Mouse (Mus musculus): ENCODE data around the gene Insc.

Insc gene

DNA sequence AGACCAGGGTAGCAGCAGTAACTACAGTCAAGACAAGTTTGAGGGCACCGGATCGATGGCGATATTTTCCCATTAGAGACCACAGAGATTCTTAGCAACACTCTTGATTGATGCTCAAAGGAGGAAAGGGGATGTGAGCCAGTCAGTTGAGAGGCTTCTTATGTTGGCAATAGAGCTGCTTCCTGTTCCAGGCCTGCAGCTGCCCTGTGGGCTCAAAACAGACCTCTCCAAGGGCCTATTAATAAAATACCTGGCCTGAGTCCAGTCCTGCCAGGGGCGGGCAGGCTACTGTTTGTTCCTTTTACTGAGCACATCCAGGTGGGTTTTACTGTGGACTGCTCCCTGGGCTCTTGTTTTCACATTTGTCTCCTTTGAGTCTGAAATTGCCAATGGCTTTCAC is 83.9 kb downstream of the Insc start:
- DNase-seq (ENCODE audit: low read depth, low spot score), result no peak

DNA sequence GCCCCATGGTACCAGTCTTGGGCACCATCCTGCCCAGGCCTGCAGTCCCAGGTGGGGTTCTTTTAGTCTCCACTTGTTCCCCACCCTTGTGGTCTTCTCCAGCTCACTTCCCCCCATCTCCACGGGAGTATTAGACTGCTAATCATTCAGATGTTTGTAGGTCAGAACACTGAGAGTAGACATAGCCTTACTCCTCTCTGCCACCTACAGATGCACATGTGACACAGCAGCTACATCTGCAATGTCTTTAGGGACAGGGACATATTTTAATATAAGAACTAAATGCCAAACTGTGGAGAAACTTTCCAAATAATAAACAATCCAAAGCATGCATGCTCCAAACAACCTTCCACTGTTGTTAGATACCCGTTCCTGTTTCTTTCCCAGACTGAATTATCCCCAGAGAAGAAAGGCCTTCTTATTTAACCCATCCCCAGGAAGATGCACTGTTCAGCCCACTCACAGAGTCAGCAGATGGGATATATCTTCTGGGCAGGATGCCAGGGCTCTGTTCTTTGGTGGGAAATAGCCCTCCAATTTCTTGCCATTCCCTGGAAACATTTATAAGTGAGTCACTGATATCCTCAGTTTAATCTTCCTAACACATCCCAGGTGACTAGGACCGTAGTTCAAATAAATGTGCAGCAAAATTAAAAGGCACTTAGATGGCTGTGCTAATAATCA is 88.9 kb downstream of the Insc start:
- no peak for DNase-seq (ENCODE audit: low read depth, low spot score)

- no peak for DNase-seq (ENCODE audit: low read depth, low spot score)
Observed at GRCm38 (mm10) chr7:114834504-114834903, 91.0 kb downstream of the Insc start.

- no peak for DNase-seq (ENCODE audit: low read depth, low spot score)
Observed at GRCm38 (mm10) chr7:114837268-114837667, 93.8 kb downstream of the Insc start.

DNA sequence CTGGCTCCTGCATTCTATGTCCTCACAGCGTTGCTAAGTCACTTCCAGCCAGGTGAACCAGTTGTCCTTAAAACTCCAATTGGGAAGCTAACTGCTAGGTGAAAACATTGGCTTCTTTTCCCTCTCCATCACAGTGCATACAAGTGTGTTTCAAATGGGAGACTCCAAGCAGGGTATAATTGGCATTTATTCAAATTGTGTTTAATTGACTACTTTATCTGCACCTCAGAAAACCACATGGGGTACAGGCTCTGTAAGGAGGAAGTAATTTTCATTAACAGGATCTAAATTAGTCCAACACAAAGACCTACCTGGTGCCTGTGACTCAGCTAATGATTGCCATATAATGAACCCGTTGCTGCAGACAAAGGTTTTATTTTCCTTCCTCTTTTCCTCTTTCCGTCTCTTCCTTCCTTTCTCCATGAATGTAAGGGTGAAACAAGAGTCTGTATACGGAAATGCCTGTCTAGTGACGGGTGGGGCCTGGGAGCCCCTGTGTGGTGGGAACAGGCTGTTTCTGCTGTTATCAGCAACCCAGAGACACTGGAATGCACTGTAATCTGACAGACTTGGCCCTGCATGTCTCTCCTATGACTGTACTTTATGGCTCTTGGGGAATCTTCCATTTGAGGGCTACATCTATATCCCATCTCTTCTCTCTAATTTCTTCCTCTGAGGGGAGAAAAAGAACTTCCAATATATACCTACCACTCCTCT is 96.7 kb downstream of the Insc start:
- no peak for DNase-seq (ENCODE audit: low read depth, low spot score)

- DNase-seq (ENCODE audit: low read depth, low spot score), result no peak
Observed at GRCm38 (mm10) chr7:114842644-114843211, 99.2 kb downstream of the Insc start.

GRCm38 (mm10) chr7:114847179-114847578 is 103.7 kb downstream of the Insc start:
- no peak for DNase-seq (ENCODE audit: low read depth, low spot score)

DNA sequence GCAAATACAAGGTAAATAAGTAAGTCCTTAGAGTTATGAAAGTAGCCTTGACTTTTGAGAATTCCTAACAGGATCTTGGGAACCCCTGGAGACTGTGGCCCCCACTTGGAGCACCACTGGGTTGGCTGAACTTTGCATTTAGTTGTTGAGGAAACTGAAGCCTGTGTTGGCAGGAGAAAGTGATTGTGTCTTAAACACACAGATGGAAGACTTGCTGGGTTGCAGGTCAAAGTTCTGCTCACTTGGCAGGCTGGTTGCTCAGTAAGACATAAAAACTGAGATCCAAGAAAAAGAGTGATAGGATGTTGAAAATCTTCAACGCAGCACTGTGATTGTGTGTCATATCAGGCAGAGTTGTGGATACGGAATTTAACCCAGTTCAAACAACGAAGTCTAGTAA is 108.9 kb downstream of the Insc start:
- DNase-seq (ENCODE audit: low read depth, low spot score), result no peak

GRCm38 (mm10) chr7:114854169-114854568 is 110.7 kb downstream of the Insc start:
- no peak for DNase-seq (ENCODE audit: low read depth, low spot score)

DNA sequence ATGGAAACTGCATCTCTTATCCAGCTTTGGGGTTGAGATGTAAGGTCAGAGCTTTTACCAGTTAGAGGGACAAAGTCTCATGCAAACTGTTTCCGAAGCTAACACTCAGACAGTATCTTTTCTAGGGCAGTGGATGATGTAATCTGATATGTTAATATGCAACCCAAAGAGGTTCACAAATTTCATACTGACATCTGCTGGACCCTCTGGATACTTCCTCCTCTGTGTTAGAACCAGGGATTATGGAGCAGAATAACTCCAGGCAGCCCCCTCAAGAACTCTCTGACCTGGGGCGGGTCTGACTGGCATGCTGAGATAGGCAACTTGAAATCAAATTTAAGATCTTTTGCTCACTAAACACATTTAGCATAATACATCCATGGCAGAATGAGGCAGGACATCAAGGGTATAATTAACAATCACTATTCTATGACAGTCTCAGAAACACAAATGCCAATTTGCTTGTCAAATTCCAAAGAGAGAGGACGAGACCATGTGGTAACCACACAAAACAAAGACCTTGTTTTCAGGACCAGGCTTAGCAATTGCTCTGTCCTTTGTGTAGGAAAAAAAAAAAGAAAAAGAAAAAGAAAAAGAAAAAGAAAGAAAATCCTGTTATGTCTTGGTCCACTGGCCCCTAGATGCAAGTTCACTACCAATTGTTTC is 117.5 kb downstream of the Insc start:
- DNase-seq (ENCODE audit: low read depth, low spot score), result no peak

DNA sequence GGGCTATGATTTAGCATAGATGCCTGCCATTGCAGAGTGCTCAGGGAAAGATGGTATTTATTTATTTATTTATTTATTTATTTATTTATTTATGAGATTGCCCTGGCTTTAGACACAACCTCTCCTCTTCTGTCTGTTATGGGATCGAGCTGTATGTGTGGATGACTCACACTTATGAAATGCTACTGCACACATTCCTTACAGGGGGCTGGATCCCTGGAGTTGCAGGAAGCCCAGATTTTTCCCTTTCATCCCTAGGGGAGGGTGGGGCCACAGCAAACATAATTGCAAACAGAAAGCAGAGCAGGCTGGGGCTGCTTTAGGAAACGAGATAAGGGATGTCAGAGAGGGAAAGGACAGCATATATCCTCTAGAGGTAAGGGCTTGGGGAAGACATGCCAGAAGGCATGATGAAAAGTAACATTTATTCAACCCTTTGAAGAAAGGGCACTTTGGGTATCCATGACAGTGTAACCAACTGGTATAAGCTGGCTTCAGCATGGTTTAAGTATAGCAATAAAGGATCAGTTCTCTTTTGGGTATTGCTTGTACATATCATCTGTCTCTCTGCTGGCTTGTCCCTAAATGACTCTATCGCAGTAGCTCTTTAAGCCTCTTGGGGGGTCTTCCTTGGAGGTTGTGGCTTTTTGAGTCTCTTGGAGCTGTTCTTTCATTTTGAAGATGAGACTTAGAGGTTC is 130.0 kb downstream of the Insc start:
- peak; percentile 35 for DNase-seq (ENCODE audit: low read depth, low spot score)

GRCm38 (mm10) chr7:114874032-114874441 is 130.5 kb downstream of the Insc start:
- DNase-seq (ENCODE audit: low read depth, low spot score), result peak; percentile 12

DNA sequence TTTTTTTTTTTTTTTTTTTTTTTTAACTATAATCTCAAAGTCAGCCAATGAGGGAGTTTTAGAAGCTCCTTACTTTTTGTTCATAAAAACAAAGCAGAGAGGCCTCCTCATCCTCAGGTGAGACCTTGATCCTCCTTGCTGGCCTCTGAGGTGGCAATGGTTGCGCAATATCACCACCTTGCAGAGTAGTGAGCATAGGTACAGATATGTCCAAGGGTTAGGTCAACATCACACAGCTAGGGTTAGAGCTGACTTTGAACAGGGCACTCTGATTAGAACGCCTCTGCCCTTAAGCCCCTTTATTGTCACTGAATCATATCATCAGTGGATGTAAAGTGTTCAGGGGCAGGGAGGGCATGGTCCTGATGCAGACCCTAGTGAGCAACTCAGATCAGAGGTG is 131.1 kb downstream of the Insc start:
- DNase-seq (ENCODE audit: low read depth, low spot score), result no peak

GRCm38 (mm10) chr7:114883602-114884001 is 140.1 kb downstream of the Insc start:
- no peak for DNase-seq (ENCODE audit: low read depth, low spot score)

DNA sequence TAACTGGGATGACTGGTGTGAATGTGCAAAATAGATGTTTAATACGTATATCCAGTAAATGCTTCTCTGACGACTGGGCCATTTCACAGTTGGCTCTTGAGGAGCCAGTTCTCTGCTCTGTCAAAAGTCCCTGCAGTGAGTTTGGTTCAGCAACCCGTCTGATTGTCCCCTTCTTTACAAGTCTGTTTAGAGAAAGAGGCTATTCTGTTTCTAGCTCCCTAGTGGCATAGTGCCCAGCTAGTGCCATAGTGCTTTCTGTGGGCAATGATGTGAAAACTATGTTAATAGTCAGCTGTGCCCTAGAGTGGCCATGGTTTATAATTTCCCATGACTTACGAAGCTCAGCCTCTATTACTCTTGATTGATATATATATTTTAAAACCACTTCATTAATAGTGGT is 143.4 kb downstream of the Insc start:
- DNase-seq (ENCODE audit: low read depth, low spot score), result no peak

GRCm38 (mm10) chr7:114890215-114890614 is 146.7 kb downstream of the Insc start:
- DNase-seq (ENCODE audit: low read depth, low spot score), result no peak

GRCm38 (mm10) chr7:114892618-114893257 is 149.2 kb downstream of the Insc start:
- no peak for DNase-seq (ENCODE audit: low read depth, low spot score)

- no peak for DNase-seq (ENCODE audit: low read depth, low spot score)
Observed at GRCm38 (mm10) chr7:114893889-114894288, 150.4 kb downstream of the Insc start.

DNA sequence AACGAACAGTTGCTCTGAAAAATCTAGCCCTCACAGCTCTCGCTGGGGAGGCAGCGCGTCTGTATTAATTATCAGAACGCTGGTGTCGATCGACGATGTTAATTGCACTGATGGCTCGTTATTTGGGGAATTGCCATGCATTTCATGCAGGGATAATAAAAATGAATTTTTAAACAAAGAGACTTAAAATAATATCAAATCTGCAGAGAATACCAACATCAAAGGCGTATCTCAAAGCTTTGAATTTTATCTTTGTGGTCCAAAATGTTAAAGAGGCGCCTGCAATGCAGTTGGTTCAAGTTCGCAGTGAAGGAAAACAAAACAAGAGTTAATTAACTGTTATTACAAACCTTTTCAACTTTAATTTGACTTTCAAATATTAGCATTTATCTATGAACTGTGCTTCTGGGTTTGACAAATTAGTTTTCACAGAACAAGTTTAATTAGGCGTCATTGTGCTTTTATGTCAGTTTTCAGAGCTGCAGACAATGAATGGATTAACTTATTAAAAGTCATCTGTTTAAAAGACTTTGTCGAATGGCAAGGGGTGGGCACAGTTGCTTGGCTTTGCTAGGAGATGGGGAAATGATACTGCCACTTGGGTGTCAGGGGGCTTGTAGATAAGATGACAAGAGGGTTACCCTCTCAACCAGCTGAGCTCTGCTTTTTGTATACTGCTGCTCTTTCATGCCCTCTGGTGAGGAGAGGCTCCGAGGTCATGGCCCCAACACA is 153.6 kb downstream of the Insc start:
- DNase-seq (ENCODE audit: low read depth, low spot score), result no peak
